Mouse (Mus musculus) heart, embryonic 11.5 days (tissue): ENCODE measurements at regions not wholly inside any gene's neighbourhood (a gene's known extent, or its start where the extent isn't known, plus 50 kb on each side); places are given as distances from the start of the nearest gene placed in this dataset.

Source experiments
- ATAC-seq: fragments of 200-750 bp; cut with Nextera tagmentation; replicated peaks from 2 replicates; pipeline ENCODE4 v1.8.0; 2017; ENCODE audit warnings: moderate library complexity; ENCODE audit not compliant: insufficient number of reproducible peaks, low FRiP score, low TSS enrichment
- H3K27ac ChIP-seq: fragments of 300-500 bp; sonication (generic); 2 replicates; pipeline ENCODE4 v1.5.1; 2014; ENCODE audit warnings: mild to moderate bottlenecking, low read depth, low read length
- H3K27me3 ChIP-seq: fragments of 300-500 bp; sonication (generic); 2 replicates; pipeline ENCODE4 v1.6.1; 2014; ENCODE audit warnings: mild to moderate bottlenecking, low read length, mixed read lengths; ENCODE audit not compliant: control insufficient read depth, insufficient read depth
- H3K36me3 ChIP-seq: fragments of 300-500 bp; sonication (generic); 2 replicates; pipeline ENCODE4 v1.6.1; 2014; ENCODE audit warnings: mild to moderate bottlenecking, low read length, moderate library complexity, mixed read lengths; ENCODE audit not compliant: control insufficient read depth, insufficient read depth
- H3K4me1 ChIP-seq: fragments of 300-500 bp; sonication (generic); 2 replicates; pipeline ENCODE4 v1.6.1; 2014; ENCODE audit warnings: low read length; ENCODE audit not compliant: control insufficient read depth, insufficient read depth
- H3K4me2 ChIP-seq: fragments of 300-500 bp; sonication (generic); 2 replicates; pipeline ENCODE4 v1.6.1; 2014; ENCODE audit warnings: mild to moderate bottlenecking, moderate library complexity
- H3K4me3 ChIP-seq: fragments of 300-500 bp; sonication (generic); 2 replicates; pipeline ENCODE4 v1.5.1; 2014; ENCODE audit warnings: low read depth, low read length
- H3K9ac ChIP-seq: fragments of 300-500 bp; sonication (generic); 2 replicates; pipeline ENCODE4 v1.6.1; 2014; ENCODE audit warnings: mild to moderate bottlenecking, low read depth, low read length, moderate library complexity
- H3K9me3 ChIP-seq: fragments of 300-500 bp; sonication (generic); replicated peaks from 2 replicates; pipeline ENCODE4 v1.6.1; 2016; ENCODE audit warnings: low read length; ENCODE audit not compliant: control insufficient read depth
- WGBS: fragments of 180-500 bp; shearing (Covaris S2); extraction: QIAGEN DNeasy Blood & Tissue Kit; methylation state at CpG from one replicate; pipeline ENCODE4 v1.1.7; 2014; ENCODE audit not compliant: insufficient replicate concordance; 5-methylcytosine and 5-hydroxymethylcytosine counted together

GRCm38 (mm10) chr3:21218936-21219335 lies 852.0 kb upstream of the Agtr1b start:
- Histone ChIP-seq H3K27me3 (no peaks in the 10 kb centered on the region), H3K27ac (no peak overlapping the region), H3K4me2 (no peak overlapping the region), H3K9me3 (no peaks in the 10 kb centered on the region), H3K9ac (no peak overlapping the region), H3K4me1 (no peaks in the 10 kb centered on the region), H3K36me3 (no peaks in the 10 kb centered on the region), H3K4me3 (no peak overlapping the region)
- ATAC-seq, result no peak
- WGBS, result 42% methylated on average over 1 of the region's 1 CpGs

GRCm38 (mm10) chr3:21241184-21241583 lies 835.3 kb upstream of the Tbl1xr1 start:
- H3K27ac ChIP-seq, result no peak overlapping the region
- no peak overlapping the region for H3K4me2 ChIP-seq
- 69% methylated on average over 2 of the region's 2 CpGs for WGBS
- no peaks in the 10 kb centered on the region for H3K4me1 ChIP-seq
- ATAC-seq, result no peak
- H3K36me3 ChIP-seq, result no peaks in the 10 kb centered on the region
- no peaks in the 10 kb centered on the region for H3K9me3 ChIP-seq
- no peaks in the 10 kb centered on the region for H3K27me3 ChIP-seq
- no peak overlapping the region for H3K4me3 ChIP-seq
- no peak overlapping the region for H3K9ac ChIP-seq

GRCm38 (mm10) chr3:21256129-21256760 lies 820.2 kb upstream of the Tbl1xr1 start:
- Histone ChIP-seq H3K9ac (no peak overlapping the region), H3K4me2 (no peak overlapping the region), H3K27ac (no peak overlapping the region), H3K36me3 (no peaks in the 10 kb centered on the region), H3K27me3 (no peaks in the 10 kb centered on the region), H3K4me3 (no peak overlapping the region), H3K4me1 (no peaks in the 10 kb centered on the region), H3K9me3 (no peaks in the 10 kb centered on the region)
- ATAC-seq, result no peak
- 92% methylated on average over 1 of the region's 1 CpGs for WGBS

GRCm38 (mm10) chr3:21263317-21263716 lies 813.1 kb upstream of the Tbl1xr1 start:
- Histone ChIP-seq H3K4me2 (no peak overlapping the region), H3K4me1 (no peaks in the 10 kb centered on the region; the same call in 1 of the 2 replicates), H3K27ac (no peak overlapping the region), H3K9ac (no peak overlapping the region), H3K36me3 (no peaks in the 10 kb centered on the region), H3K9me3 (no peaks in the 10 kb centered on the region), H3K4me3 (no peak overlapping the region), H3K27me3 (no peaks in the 10 kb centered on the region)
- 45% methylated on average over 2 of the region's 2 CpGs for WGBS
- ATAC-seq, result no peak; the same call in 1 of the 2 replicates

GRCm38 (mm10) chr3:21265491-21265890 lies 811.0 kb upstream of the Tbl1xr1 start:
- H3K36me3 ChIP-seq, result no peaks in the 10 kb centered on the region
- H3K9ac ChIP-seq, result no peak overlapping the region
- WGBS, result 77% methylated on average over 2 of the region's 2 CpGs
- H3K4me1 ChIP-seq, result no peaks in the 10 kb centered on the region; the same call in 1 of the 2 replicates
- no peaks in the 10 kb centered on the region for H3K9me3 ChIP-seq
- no peak overlapping the region for H3K4me2 ChIP-seq
- H3K4me3 ChIP-seq, result no peak overlapping the region
- H3K27ac ChIP-seq, result no peak overlapping the region
- ATAC-seq, result no peak
- no peaks in the 10 kb centered on the region for H3K27me3 ChIP-seq

GRCm38 (mm10) chr3:21268429-21269129 lies 807.9 kb upstream of the Tbl1xr1 start:
- 0 out of 2 replicates have a peak, but pooled peaks have one; percentile 26 for ATAC-seq
- Histone ChIP-seq H3K4me1 (no peaks in the 10 kb centered on the region; the same call in 1 of the 2 replicates), H3K36me3 (no peaks in the 10 kb centered on the region), H3K27me3 (no peaks in the 10 kb centered on the region), H3K4me2 (no peak overlapping the region), H3K9ac (no peak overlapping the region), H3K9me3 (no peaks in the 10 kb centered on the region), H3K27ac (0 out of 2 replicates have a peak overlapping the region, but pooled peaks have one; percentile 10), H3K4me3 (no peak overlapping the region)
- 34% methylated on average over 7 of the region's 7 CpGs for WGBS

- Histone ChIP-seq H3K9me3 (no peaks in the 10 kb centered on the region), H3K9ac (no peak overlapping the region), H3K36me3 (no peaks in the 10 kb centered on the region), H3K4me1 (no peaks in the 10 kb centered on the region), H3K4me3 (no peak overlapping the region), H3K27me3 (no peaks in the 10 kb centered on the region), H3K27ac (no peak overlapping the region), H3K4me2 (no peak overlapping the region)
- 73% methylated on average over 2 of the region's 2 CpGs for WGBS
- ATAC-seq, result no peak
Measured at GRCm38 (mm10) chr3:21269130-21269440, 807.4 kb upstream of the Tbl1xr1 start.

- no peak overlapping the region for H3K9ac ChIP-seq
- H3K9me3 ChIP-seq, result no peaks in the 10 kb centered on the region
- no peak overlapping the region for H3K4me3 ChIP-seq
- H3K36me3 ChIP-seq, result no peaks in the 10 kb centered on the region
- ATAC-seq, result no peak
- H3K4me1 ChIP-seq, result no peaks in the 10 kb centered on the region
- H3K27me3 ChIP-seq, result no peaks in the 10 kb centered on the region
- H3K4me2 ChIP-seq, result no peak overlapping the region
- 86% methylated on average over 3 of the region's 3 CpGs for WGBS
- H3K27ac ChIP-seq, result no peak overlapping the region
Measured at GRCm38 (mm10) chr3:21270788-21271187, 805.7 kb upstream of the Tbl1xr1 start.

- H3K9ac ChIP-seq, result no peak overlapping the region
- H3K4me2 ChIP-seq, result no peak overlapping the region
- no peaks in the 10 kb centered on the region for H3K4me1 ChIP-seq
- 65% methylated on average over 4 of the region's 4 CpGs for WGBS
- H3K27ac ChIP-seq, result no peak overlapping the region
- no peak for ATAC-seq
- no peak overlapping the region for H3K4me3 ChIP-seq
- no peaks in the 10 kb centered on the region for H3K36me3 ChIP-seq
- H3K27me3 ChIP-seq, result no peaks in the 10 kb centered on the region
- no peaks in the 10 kb centered on the region for H3K9me3 ChIP-seq
Measured at GRCm38 (mm10) chr3:21272219-21272618, 804.2 kb upstream of the Tbl1xr1 start.
